Mouse (Mus musculus): ENCODE measurements around the gene Sh3bgrl2.

DNA sequence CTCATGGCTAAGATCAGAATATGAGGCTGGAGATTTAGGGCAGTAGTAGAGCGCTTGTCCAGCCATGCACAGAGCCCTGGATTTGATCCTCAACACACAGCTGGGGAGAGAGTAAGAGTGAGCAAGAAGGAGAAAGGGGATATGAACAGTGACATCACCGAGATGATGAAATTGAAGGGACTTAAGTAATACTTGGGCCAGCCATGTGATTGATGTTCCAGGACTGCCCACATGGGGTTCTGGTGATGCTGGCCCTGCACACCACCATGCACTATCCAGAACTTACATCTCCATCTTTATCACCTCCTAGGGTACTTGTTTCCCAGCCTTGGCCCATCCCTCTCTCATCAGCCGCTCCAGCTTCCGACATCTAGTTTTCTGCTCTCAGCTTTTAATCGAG, 20.0 kb downstream of the Sh3bgrl2 start:
- TF ChIP-seq GATA1 (IDR thresholded peaks at IDR 0.05; ENCODE audit: low read length) (no peak), TAL1 (IDR thresholded peaks at IDR 0.05; ENCODE audit: low read length) (no peak)
